7 mouse cellular contexts compared by ENCODE assay signal in genomic region chr7:4150811-4151221, GRCm38 (mm10). TPM values are rescaled to one million over a fixed set of nuclear protein-coding genes. Genes with fewer than 3 reads are reported as not detected.
DNase-seq lines count a peak whose midpoint lies in the region; ATAC-seq lines count a peak whose summit lies in the region.

No protein-coding gene starts in this region.

- H3K9me3 ChIP-seq in heart, embryonic 15.5 days (replicated peaks), result no peaks in the 10 kb centered on the region
- no peaks in the 10 kb centered on the region for H3K9me3 ChIP-seq in stomach, embryonic 16.5 days (replicated peaks; ENCODE audit: control insufficient read depth, low read length)

- H3K4me2 ChIP-seq in heart, embryonic 15.5 days, result peak overlapping the region; percentile 89
- peak overlapping the region; percentile 90 for H3K4me2 ChIP-seq in stomach, embryonic 16.5 days (ENCODE audit: low read depth, low read length)

- H3K4me3 ChIP-seq in heart, embryonic 15.5 days, result peak overlapping the region; percentile 74
- H3K4me3 ChIP-seq in stomach, embryonic 16.5 days (replicated peaks; ENCODE audit: low read length), result peak overlapping the region; percentile 78

- peak; percentile 48 to 51 for DNase-seq in B cell, adult 2 months
- DNase-seq in ES-CJ7 (ENCODE audit: low read depth, low spot score), result peak; percentile 58
- DNase-seq in cerebellum, postnatal 25 days, result peak; percentile 76 to 81
- peak; percentile 84 for DNase-seq in kidney, postnatal 14 days
- DNase-seq in lung, postnatal 14 days, result peak; percentile 47

- WGBS in heart, embryonic 15.5 days, result 13% methylated on average over 14 of the region's 14 CpGs
- 16% methylated on average over 14 of the region's 14 CpGs for WGBS in stomach, embryonic 16.5 days

- ATAC-seq in heart, embryonic 15.5 days (replicated peaks; ENCODE audit: insufficient number of reproducible peaks, insufficient read depth, low FRiP score, low read depth), result no peak
- ATAC-seq in stomach, embryonic 16.5 days (ENCODE audit: insufficient read depth, low FRiP score), result peak; percentile 63

- H3K4me1 ChIP-seq in heart, embryonic 15.5 days (replicated peaks), result peaks cover 31% of the 10 kb centered on the region
- H3K4me1 ChIP-seq in stomach, embryonic 16.5 days (ENCODE audit: control insufficient read depth, insufficient read depth, low read length), result peaks cover 39% of the 10 kb centered on the region

- peaks cover 18% of the 10 kb centered on the region for H3K36me3 ChIP-seq in heart, embryonic 15.5 days
- H3K36me3 ChIP-seq in stomach, embryonic 16.5 days (ENCODE audit: control insufficient read depth, insufficient read depth, low read length), result peaks cover 18% of the 10 kb centered on the region; the same call in 1 of the 2 replicates

- no peak overlapping the region for H3K9ac ChIP-seq in heart, embryonic 15.5 days
- peak overlapping the region; percentile 85 for H3K9ac ChIP-seq in stomach, embryonic 16.5 days (ENCODE audit: low read length)

- peaks cover 9% of the 10 kb centered on the region for H3K27me3 ChIP-seq in heart, embryonic 15.5 days
- H3K27me3 ChIP-seq in stomach, embryonic 16.5 days (ENCODE audit: control insufficient read depth, insufficient read depth, low read length), result no peaks in the 10 kb centered on the region

- no peak overlapping the region for H3K27ac ChIP-seq in heart, embryonic 15.5 days
- H3K27ac ChIP-seq in stomach, embryonic 16.5 days (ENCODE audit: low read length), result peak overlapping the region; percentile 99

RNA-seq across cellular contexts. Expression of gene Leng9, which starts 0.6 kb away (rescaled TPM):
- polyA plus RNA-seq in heart, embryonic 15.5 days (2015; fragmentation: Nextera tagmentation; extraction: Ambion mirVana), result 2.8 and 3.3 TPM in 2 replicates
- 6.0 and 6.3 TPM in 2 replicates for polyA plus RNA-seq in stomach, embryonic 16.5 days (2015; fragmentation: Nextera tagmentation; extraction: Ambion mirVana)

RNA-seq across cellular contexts. Expression of gene Cdc42ep5, which starts 13.8 kb away (rescaled TPM):
- 25.6 and 30.9 TPM in 2 replicates for polyA plus RNA-seq in heart, embryonic 15.5 days (2015; fragmentation: Nextera tagmentation; extraction: Ambion mirVana)
- 81.9 and 86.4 TPM in 2 replicates for polyA plus RNA-seq in stomach, embryonic 16.5 days (2015; fragmentation: Nextera tagmentation; extraction: Ambion mirVana)

RNA-seq across cellular contexts. Expression of gene Leng8, which starts 14.0 kb away (rescaled TPM):
- polyA plus RNA-seq in heart, embryonic 15.5 days (2015; fragmentation: Nextera tagmentation; extraction: Ambion mirVana), result 43.7 and 65.8 TPM in 2 replicates
- polyA plus RNA-seq in stomach, embryonic 16.5 days (2015; fragmentation: Nextera tagmentation; extraction: Ambion mirVana), result 50.9 and 51.4 TPM in 2 replicates

RNA-seq across cellular contexts. Expression of gene Ttyh1, which starts 31.6 kb away (rescaled TPM):
- 1.2 and 1.7 TPM in 2 replicates for polyA plus RNA-seq in heart, embryonic 15.5 days (2015; fragmentation: Nextera tagmentation; extraction: Ambion mirVana)
- polyA plus RNA-seq in stomach, embryonic 16.5 days (2015; fragmentation: Nextera tagmentation; extraction: Ambion mirVana), result 8.6 and 10.0 TPM in 2 replicates
